Mouse (Mus musculus): Measurements from ENCODE around the gene Pwwp2b.

The Pwwp2b gene

GRCm38 (mm10) chr7:139224725-139225124 lies 23.6 kb upstream of the Pwwp2b start:
- DNase-seq (ENCODE audit: inconsistent ontology term) = no peak

- no peak for DNase-seq (ENCODE audit: inconsistent ontology term)
Observed at GRCm38 (mm10) chr7:139226416-139226815, 21.9 kb upstream of the Pwwp2b start.

- DNase-seq (ENCODE audit: inconsistent ontology term) = no peak
Observed at GRCm38 (mm10) chr7:139228447-139229171, 19.7 kb upstream of the Pwwp2b start.

GRCm38 (mm10) chr7:139229837-139230236 lies 18.4 kb upstream of the Pwwp2b start:
- DNase-seq (ENCODE audit: inconsistent ontology term) = no peak

GRCm38 (mm10) chr7:139230241-139230640 lies 18.0 kb upstream of the Pwwp2b start:
- no peak for DNase-seq (ENCODE audit: inconsistent ontology term)

- peak; percentile 82 for DNase-seq (ENCODE audit: inconsistent ontology term)
Observed at GRCm38 (mm10) chr7:139233714-139234113, 14.6 kb upstream of the Pwwp2b start.

GRCm38 (mm10) chr7:139234426-139235188 lies 13.7 kb upstream of the Pwwp2b start:
- DNase-seq (ENCODE audit: inconsistent ontology term) = peak; percentile 48

GRCm38 (mm10) chr7:139235651-139236358 lies 12.5 kb upstream of the Pwwp2b start:
- no peak for DNase-seq (ENCODE audit: inconsistent ontology term)

GRCm38 (mm10) chr7:139239432-139239831 lies 8.8 kb upstream of the Pwwp2b start:
- no peak for DNase-seq (ENCODE audit: inconsistent ontology term)

GRCm38 (mm10) chr7:139246086-139246485 lies 2.2 kb upstream of the Pwwp2b start:
- no peak for DNase-seq (ENCODE audit: inconsistent ontology term)

- peak; percentile 59 for DNase-seq (ENCODE audit: inconsistent ontology term)
Observed at GRCm38 (mm10) chr7:139246931-139247880, 1.1 kb upstream of the Pwwp2b start.

- no peak for DNase-seq (ENCODE audit: inconsistent ontology term)
Observed at GRCm38 (mm10) chr7:139248615-139249405, 528 bp downstream of the Pwwp2b start.

GRCm38 (mm10) chr7:139249406-139250210 lies 1.3 kb downstream of the Pwwp2b start:
- DNase-seq (ENCODE audit: inconsistent ontology term) = no peak

- peak; percentile 60 for DNase-seq (ENCODE audit: inconsistent ontology term)
Observed at GRCm38 (mm10) chr7:139251881-139252301, 3.6 kb downstream of the Pwwp2b start.

- DNase-seq (ENCODE audit: inconsistent ontology term) = no peak
Observed at GRCm38 (mm10) chr7:139252566-139252965, 4.3 kb downstream of the Pwwp2b start.

- no peak for DNase-seq (ENCODE audit: inconsistent ontology term)
Observed at GRCm38 (mm10) chr7:139252986-139253385, 4.7 kb downstream of the Pwwp2b start.

- no peak for DNase-seq (ENCODE audit: inconsistent ontology term)
Observed at GRCm38 (mm10) chr7:139253462-139253861, 5.2 kb downstream of the Pwwp2b start.

- no peak for DNase-seq (ENCODE audit: inconsistent ontology term)
Observed at GRCm38 (mm10) chr7:139254626-139255025, 6.3 kb downstream of the Pwwp2b start.

- DNase-seq (ENCODE audit: inconsistent ontology term) = no peak
Observed at GRCm38 (mm10) chr7:139257752-139258542, 9.7 kb downstream of the Pwwp2b start.
